Mouse (Mus musculus) limb, embryonic 15.5 days (tissue): ENCODE data around the gene Polh. TPM values are rescaled to one million over a fixed set of nuclear protein-coding genes. Genes with fewer than 3 reads are reported as not detected.

Experiments
- ATAC-seq: fragments of 200-750 bp; cut with Nextera tagmentation; 2 replicates; pipeline ENCODE4 v1.8.0; 2017; ENCODE audit warnings: low read depth, moderate TSS enrichment; ENCODE audit not compliant: insufficient number of reproducible peaks, low FRiP score, low TSS enrichment
- H3K27ac ChIP-seq: fragments of 300-500 bp; sonication (generic); 2 replicates; pipeline ENCODE4 v1.5.1; 2015; ENCODE audit warnings: moderate library complexity, mild to moderate bottlenecking, inconsistent platforms
- H3K27me3 ChIP-seq: fragments of 300-500 bp; sonication (generic); 2 replicates; pipeline ENCODE4 v1.6.1; 2015; ENCODE audit warnings: inconsistent platforms
- H3K36me3 ChIP-seq: fragments of 300-500 bp; sonication (generic); 2 replicates; pipeline ENCODE4 v1.6.1; 2015; ENCODE audit warnings: inconsistent platforms
- H3K4me1 ChIP-seq: fragments of 300-500 bp; sonication (generic); 2 replicates; pipeline ENCODE4 v1.6.1; 2015; ENCODE audit warnings: inconsistent platforms
- H3K4me2 ChIP-seq: fragments of 300-500 bp; sonication (generic); 2 replicates; pipeline ENCODE4 v1.6.1; 2015; ENCODE audit warnings: mild to moderate bottlenecking, inconsistent platforms
- H3K4me3 ChIP-seq: fragments of 300-500 bp; sonication (generic); 2 replicates; pipeline ENCODE4 v1.5.1; 2015; ENCODE audit warnings: mild to moderate bottlenecking, inconsistent platforms
- H3K9ac ChIP-seq: fragments of 300-500 bp; sonication (generic); 2 replicates; pipeline ENCODE4 v1.6.1; 2015; ENCODE audit warnings: inconsistent platforms
- H3K9me3 ChIP-seq: fragments of 300-500 bp; sonication (generic); 2 replicates; pipeline ENCODE4 v1.6.1; 2016; ENCODE audit warnings: inconsistent platforms
- WGBS: fragments of 180-500 bp; shearing (Covaris S2); methylation state at CpG from one replicate; pipeline ENCODE4 v1.1.7; 2015; 5-methylcytosine and 5-hydroxymethylcytosine counted together
- microRNA counts: library from miRNA; unstranded; fragments of <30 nt; microRNA quantifications from one replicate; lab custom pipeline; 2016
- microRNA-seq: library from miRNA; unstranded; fragments of <30 nt; microRNA quantifications from one replicate; pipeline ENCODE4, GENCODE M21; 2016
- polyA plus RNA-seq: library from polyadenylated mRNA; unstranded; fragments of >200 nt; fragmentation: Nextera tagmentation; extraction: Ambion mirVana; gene quantifications from 2 replicates; pipeline ENCODE4 v1.2.1, GENCODE M21; 2015

Polh gene
- polyA plus RNA-seq, 1 experiment from 2014 or later: 20.1 TPM

DNA sequence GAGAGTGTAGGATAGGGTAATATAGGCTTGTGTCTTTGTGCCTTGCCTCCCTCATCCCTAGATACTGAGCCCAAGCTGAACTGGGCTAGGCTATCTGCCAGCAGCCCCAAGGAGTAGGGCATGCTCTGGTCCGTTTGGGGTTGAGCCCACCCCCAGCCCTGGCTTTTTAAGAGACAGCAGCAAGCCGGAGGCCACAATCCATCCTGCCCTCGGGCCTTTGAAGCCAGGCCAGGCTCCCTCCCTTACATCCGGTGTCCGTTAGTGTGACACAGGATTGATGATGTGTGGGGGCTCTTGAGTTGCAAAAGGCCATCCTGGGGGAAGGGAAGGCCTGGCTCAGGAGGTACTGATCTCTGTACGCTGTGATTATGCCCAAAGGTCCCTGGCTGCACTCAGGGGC is 75.8 kb downstream of the Polh start:
- 31% methylated on average over 6 of the region's 6 CpGs for WGBS
- no peaks in the 10 kb centered on the region for H3K27me3 ChIP-seq
- H3K4me2 ChIP-seq: no peak overlapping the region
- H3K9ac ChIP-seq: no peak overlapping the region
- no peak overlapping the region for H3K4me3 ChIP-seq
- ATAC-seq: no peak
- no peaks in the 10 kb centered on the region for H3K9me3 ChIP-seq
- H3K36me3 ChIP-seq: peaks cover 86% of the 10 kb centered on the region
- no peak overlapping the region for H3K27ac ChIP-seq
- peaks cover 11% of the 10 kb centered on the region; the same call in 1 of the 2 replicates for H3K4me1 ChIP-seq

DNA sequence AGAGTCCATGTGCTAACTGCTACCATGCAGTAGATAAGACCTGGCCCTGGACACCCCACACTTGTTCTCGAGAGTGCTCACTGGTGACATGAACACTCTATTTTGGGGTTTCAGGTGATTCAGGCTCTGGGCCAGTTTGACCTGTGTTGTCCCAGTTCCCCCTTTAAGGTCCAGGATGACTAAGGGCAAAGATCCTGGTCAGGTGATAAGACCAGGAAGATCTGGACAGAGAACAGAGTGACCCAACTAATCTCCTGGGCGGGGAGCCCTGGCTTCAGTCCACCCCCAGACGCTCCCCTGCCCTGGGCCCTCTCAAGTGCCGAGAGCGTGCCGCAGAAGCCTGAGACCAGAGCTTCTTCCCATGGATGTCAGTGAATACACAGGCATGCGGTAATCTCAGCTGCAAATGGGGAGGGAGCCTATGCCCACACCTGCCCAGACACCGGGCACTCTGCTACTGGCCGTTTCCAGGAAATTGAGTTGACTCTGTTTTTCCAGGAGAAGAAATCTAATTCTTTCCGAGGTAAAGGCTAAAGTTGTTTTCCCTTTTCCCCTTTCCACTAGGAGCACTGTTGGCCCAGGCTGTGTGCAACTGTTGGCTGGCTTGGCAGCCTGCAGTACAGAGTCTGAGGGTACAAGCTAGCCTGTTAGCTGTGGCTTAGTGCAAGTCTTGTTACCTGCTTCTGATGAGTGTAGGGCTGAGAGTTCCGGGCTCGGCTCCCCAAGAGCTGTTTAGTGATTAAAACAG is 78.3 kb downstream of the Polh start:
- peaks cover 89% of the 10 kb centered on the region for H3K36me3 ChIP-seq
- H3K4me1 ChIP-seq: no peaks in the 10 kb centered on the region
- H3K4me2 ChIP-seq: no peak overlapping the region
- 88% methylated on average over 12 of the region's 12 CpGs for WGBS
- no peak overlapping the region for H3K27ac ChIP-seq
- H3K4me3 ChIP-seq: no peak overlapping the region
- no peaks in the 10 kb centered on the region for H3K9me3 ChIP-seq
- ATAC-seq: no peak
- no peaks in the 10 kb centered on the region for H3K27me3 ChIP-seq
- H3K9ac ChIP-seq: no peak overlapping the region

DNA sequence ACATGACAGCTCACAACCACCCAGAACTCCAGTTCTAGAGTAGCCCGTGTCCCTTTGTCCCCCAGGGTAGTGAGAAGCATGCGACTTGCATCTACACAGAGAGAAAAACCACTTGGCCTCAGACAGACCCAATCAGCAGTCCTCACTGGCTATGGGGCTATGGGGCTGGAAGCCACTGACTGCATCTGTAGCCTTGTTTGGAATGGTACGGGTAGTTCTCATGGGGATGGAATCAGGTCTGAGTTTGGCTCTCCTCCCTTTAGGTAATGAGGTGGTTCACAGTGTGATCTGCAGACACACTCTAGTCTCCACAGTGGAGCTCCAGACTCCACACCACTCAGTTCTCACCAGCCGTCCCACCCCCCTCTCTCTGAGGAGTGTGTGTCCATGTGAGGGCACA is 79.2 kb downstream of the Polh start:
- Histone ChIP-seq H3K4me2 (no peak overlapping the region), H3K27ac (no peak overlapping the region), H3K27me3 (no peaks in the 10 kb centered on the region), H3K36me3 (peaks cover 89% of the 10 kb centered on the region), H3K9ac (no peak overlapping the region), H3K4me1 (peaks cover 3% of the 10 kb centered on the region; the same call in 1 of the 2 replicates), H3K9me3 (no peaks in the 10 kb centered on the region), H3K4me3 (no peak overlapping the region)
- WGBS: 84% methylated on average over 4 of the region's 4 CpGs
- ATAC-seq: no peak

DNA sequence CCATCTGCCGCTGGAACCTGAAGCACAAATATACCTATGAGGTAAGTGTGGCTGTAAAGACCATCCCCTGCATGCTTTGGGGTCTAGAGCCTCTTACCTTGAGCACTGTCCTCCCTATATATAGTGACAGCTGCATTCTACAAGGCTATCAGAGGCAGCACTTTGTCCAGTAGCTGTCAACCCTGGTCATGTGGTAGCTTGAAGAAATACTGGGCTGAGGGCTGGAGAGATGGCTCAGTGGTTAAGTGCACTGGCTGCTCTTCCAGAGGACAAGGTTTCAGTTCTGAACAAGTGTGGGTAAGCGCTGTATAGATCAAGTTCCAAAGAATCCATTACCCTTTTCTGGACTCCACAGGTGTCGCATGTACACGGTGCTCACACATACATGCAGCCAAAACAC is 79.7 kb downstream of the Polh start:
- Histone ChIP-seq H3K27me3 (no peaks in the 10 kb centered on the region), H3K9me3 (no peaks in the 10 kb centered on the region), H3K4me1 (peaks cover 8% of the 10 kb centered on the region; the same call in 1 of the 2 replicates), H3K27ac (no peak overlapping the region), H3K4me3 (no peak overlapping the region), H3K9ac (no peak overlapping the region), H3K36me3 (peaks cover 89% of the 10 kb centered on the region), H3K4me2 (no peak overlapping the region)
- no peak for ATAC-seq
- 96% methylated on average over 4 of the region's 4 CpGs for WGBS

MicroRNAs within 50 kb of the gene (microRNA counts, 519-probe panel; counts per million panel counts)
- microRNA mmu-miR-693-3p (lab: Ali Mortazavi, UCI) (not detected), microRNA mmu-miR-693-5p (lab: Ali Mortazavi, UCI) (1,358 counts per million, percentile 12 among the panel's probes with 10 or more counts)

Small RNAs within 50 kb of the gene (microRNA-seq; reads per million reads assigned to microRNA genes)
- gene Mir693: 1.0 reads per million

Other genes starting within 250 kb of the Polh start
- gene Vegfa, start 170.3 kb downstream of the Polh start, polyA plus RNA-seq: 4.1 and 5.0 TPM in 2 replicates
- 126 and 132 TPM in 2 replicates for gene Mrps18a, start 91.7 kb downstream of the Polh start, polyA plus RNA-seq
- 9.6 and 10.1 TPM in 2 replicates for gene Rsph9, start 58.4 kb downstream of the Polh start, polyA plus RNA-seq
- 35.1 and 36.4 TPM in 2 replicates for gene Mad2l1bp, start 49.1 kb downstream of the Polh start, polyA plus RNA-seq
- gene Gtpbp2, start 41.6 kb downstream of the Polh start, polyA plus RNA-seq: 35.6 and 39.6 TPM in 2 replicates
- 30.3 and 32.0 TPM in 2 replicates for gene Xpo5, start 137 bp upstream of the Polh start, polyA plus RNA-seq
- gene Polr1c, start 45.4 kb upstream of the Polh start, polyA plus RNA-seq: 75.4 and 76.5 TPM in 2 replicates
- gene Yipf3, start 45.4 kb upstream of the Polh start, polyA plus RNA-seq: 133 and 162 TPM in 2 replicates
- 1.3 and 1.4 TPM in 2 replicates for gene Lrrc73, start 50.9 kb upstream of the Polh start, polyA plus RNA-seq
- gene Tjap1, start 80.4 kb upstream of the Polh start, polyA plus RNA-seq: 50.9 and 58.6 TPM in 2 replicates
- 14.5 and 15.2 TPM in 2 replicates for gene Dlk2, start 94.8 kb upstream of the Polh start, polyA plus RNA-seq
- gene Abcc10, start 125.7 kb upstream of the Polh start, polyA plus RNA-seq: 5.9 and 6.3 TPM in 2 replicates
- gene Zfp318, start 181.1 kb upstream of the Polh start, polyA plus RNA-seq: 7.2 and 11.9 TPM in 2 replicates
- 1.8 and 2.0 TPM in 2 replicates for gene Crip3, start 226.3 kb upstream of the Polh start, polyA plus RNA-seq
- not detected in 2 replicates for gene Slc22a7, start 235.8 kb upstream of the Polh start, polyA plus RNA-seq